Mouse (Mus musculus): ENCODE results near the gene Phf11d.
"Not testable (repeated sequence)": the region's sequence is repeated elsewhere in the genome, so short reads cannot be mapped to it uniquely, and the experiment has no call there.

Phf11d gene

DNA sequence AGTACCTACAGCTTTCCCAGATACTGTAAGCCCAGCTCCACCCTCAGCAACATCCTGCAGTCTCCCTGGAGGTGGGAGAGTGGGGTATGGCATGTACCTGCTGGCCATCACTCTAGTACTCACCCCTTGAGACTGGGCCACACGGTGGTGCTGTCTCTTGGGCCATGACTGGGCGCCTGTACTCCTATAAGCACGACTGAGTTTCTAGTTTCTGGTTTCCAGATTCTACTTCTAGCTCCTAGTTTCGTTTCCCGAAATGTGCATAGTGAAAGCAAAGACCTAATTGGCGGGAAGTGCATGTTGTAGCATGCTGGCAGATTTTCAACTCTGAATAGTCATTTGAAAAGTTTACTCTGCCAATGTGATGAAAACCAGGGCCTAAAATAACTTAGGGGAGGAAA is at the start of gene Phf11d:
TSS of gene Phf11d (minus strand) at position 227 of the 401 bp plus-strand sequence.
- no peak for ATAC-seq (ENCODE audit: insufficient number of reproducible peaks, low FRiP score, low TSS enrichment)

DNA sequence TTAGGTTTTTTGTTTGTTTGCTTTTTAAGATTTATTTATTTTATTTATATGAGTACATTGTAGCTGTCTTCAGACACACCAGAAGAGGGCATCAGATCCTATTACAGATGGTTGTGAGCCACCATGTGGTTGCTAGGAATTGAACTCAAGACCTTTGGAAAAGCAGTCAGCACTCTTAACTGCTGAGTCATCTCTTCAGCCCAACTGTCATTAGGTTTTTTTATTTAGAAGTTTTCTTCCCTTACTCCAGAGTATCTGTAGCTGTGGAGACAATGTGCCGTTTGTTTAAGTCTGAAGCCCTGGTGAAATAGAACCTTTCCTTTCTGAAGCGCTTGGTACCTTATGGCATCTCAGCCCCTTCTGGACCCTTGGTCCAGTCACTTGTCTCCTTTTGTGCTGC is 49.7 kb upstream of the Phf11d start:
- ATAC-seq (ENCODE audit: insufficient number of reproducible peaks, low FRiP score, low TSS enrichment) = not testable (repeated sequence)

DNA sequence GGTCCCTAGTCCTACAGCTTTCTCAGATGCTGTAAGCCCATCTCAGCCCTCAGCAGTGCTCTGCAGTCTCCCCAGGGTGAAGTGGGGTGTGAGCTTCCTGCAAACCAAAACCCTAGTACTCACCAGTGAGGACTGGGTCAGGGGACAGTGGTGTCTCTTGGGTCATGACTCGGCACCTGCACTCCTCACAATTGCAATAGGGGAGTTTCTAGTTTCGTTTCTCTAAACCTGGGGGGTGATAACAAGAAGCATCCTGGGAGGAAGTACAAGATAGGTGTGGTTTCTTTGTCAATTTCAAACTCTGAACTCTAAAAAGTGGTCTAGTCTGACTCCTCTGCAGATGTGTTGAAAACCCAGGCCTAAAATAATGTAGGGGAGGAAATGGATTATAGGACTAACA is 31.7 kb upstream of the Phf11d start:
- ATAC-seq (ENCODE audit: insufficient number of reproducible peaks, low FRiP score, low TSS enrichment) = no peak

DNA sequence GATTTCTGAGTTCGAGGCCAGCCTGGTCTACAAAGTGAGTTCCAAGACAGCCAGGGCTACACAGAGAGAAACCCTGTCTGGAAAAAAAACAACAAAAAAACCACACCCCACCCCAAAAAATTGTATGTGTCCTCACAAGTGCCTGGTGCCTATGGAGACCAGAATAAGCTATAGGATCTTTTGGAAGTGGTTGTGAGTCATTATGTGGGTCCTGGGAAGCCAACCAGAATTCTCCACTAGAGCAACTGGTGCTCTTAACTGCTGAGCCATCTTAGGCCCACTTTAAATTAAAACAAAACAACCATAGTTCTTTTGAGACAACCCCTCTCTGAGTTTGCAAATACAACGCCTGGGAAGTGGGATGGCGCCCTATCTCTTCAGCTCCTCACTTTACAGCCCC is 30.0 kb upstream of the Phf11d start, which contains the start of gene Phf11c:
TSS of gene Phf11c (minus strand) at position 101 of the 400 bp plus-strand sequence.
- ATAC-seq (ENCODE audit: insufficient number of reproducible peaks, low FRiP score, low TSS enrichment) = no peak

DNA sequence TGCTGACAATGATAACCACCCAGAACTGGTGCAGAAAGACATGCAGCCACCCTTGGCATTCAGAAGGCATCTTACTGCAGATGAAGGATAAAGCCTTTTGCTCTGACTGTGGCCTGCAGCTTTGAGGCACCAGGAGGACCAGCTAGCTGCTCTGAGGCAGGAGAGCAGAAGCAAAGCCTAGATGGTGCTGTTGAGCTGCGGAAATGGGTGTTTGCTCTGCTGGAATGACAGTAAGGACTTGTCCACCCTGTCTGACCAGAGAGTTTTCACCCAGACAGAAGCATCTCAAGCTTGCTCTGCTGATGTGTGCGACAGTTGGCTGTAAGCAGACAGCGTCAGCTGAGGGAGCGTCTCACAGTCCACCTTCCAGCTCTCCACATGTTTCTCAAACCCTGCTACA is 24.9 kb upstream of the Phf11d start:
- ATAC-seq (ENCODE audit: insufficient number of reproducible peaks, low FRiP score, low TSS enrichment) = not testable (repeated sequence)

DNA sequence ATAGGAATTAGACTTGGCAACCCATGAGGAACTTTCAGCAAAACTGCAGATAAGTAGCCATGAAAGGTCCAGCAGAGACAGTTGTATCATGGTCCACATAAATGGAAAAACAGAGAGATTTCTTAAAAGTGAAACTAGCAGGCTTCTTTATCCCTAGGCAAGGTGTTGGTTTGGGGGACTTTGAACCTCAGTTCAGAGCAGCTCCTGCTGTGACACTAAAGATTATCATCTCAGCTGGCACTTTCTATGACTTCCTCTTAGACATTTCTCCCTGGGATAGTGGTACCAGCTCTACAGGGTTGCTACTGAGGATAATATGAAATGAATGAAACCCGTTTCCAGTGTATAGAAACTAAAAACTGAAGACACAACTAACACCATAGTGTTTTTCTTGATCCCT is 24.3 kb upstream of the Phf11d start:
- ATAC-seq (ENCODE audit: insufficient number of reproducible peaks, low FRiP score, low TSS enrichment) = no peak

DNA sequence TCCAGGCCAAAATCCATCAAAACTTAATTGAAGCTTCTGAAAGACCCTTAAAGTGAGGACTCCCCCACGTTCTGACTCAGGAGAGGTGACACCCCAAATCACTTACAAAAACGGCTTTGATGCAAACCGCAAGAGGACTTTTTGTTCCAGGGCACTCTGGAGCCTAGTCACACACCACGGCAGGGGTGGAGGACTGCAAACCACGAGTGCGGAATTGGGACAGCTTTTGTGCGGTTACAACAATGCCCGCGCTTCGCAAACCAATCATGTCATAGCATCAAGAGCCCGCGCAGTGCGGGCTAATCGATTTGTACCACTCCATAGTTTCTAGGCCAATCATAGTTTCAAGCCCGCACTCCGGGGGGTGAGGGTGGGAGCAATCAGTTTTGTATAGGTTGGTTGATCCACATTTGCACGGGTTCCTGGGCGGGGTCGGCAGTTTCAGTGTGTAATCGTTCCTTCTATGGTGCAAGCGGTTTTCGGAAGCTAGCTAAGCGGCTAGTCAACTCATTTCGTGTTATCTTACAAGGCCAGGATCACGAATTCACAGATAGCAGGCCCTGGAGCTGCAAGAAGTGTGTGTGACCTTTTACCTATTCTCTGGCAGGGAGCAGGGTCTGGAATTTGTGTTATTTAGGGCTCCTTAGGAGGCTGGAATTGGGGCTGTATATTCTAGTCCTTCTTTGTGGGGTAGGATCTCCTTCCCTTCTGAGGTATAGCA is 5.2 kb upstream of the Phf11d start:
- ATAC-seq (ENCODE audit: insufficient number of reproducible peaks, low FRiP score, low TSS enrichment) = no peak

DNA sequence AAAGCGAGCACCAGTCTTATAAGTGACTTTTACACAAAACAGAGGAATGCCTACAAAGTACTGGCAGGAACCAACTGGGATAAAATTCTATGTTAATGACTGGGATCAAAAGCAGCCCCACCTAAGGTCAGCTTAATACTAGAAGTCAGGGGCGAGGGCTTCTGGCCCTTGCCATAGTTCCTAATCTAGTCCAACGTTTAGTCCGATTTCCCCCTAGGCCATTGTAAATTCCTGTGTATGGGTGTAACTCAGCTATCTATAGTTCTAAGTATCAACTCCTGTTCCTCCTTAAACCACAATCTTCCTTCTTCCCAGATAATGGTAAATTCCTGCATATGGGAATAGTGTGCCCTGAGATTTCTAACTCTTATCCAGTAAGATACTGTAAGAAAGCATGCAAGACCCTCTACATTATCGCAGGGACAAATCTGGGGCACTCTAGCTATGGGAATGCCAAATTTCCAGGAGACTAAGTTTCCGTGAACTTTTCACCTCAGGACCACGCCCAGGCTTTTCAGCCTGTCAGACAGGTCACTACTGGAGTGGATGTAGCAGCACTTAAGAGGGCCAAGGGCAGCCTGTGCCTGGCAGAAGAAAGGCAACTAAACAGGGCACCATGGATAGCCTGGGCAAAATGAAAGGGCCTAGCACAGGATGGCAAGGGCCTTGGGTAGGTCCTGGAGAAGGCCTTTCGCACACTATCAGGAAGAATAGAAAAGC is 1.3 kb upstream of the Phf11d start:
- no peak for ATAC-seq (ENCODE audit: insufficient number of reproducible peaks, low FRiP score, low TSS enrichment)

DNA sequence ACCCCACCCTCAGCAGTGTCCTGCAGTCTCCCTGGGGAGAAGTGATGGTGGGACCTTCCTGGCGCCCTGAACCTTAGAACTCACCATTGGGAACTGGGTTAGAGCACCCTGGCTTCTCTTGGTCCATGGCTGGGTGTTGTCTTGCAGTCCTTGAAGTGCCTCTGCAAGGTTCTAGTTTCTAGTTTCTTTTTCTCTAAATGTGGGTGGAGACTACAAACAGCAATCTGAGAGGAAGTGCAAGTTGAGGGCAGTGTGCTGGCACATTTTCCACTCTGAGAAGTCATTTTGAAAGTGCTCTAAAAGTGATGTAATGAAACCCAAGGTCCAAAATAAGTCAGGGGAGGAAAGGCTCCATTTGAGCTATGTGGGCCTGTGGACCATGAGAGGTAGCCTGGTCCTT is 24.1 kb downstream of the Phf11d start, which contains the start of gene Phf11b:
TSS of gene Phf11b (minus strand) at position 163 of the 400 bp plus-strand sequence.
- ATAC-seq (ENCODE audit: insufficient number of reproducible peaks, low FRiP score, low TSS enrichment) = not testable (repeated sequence)

DNA sequence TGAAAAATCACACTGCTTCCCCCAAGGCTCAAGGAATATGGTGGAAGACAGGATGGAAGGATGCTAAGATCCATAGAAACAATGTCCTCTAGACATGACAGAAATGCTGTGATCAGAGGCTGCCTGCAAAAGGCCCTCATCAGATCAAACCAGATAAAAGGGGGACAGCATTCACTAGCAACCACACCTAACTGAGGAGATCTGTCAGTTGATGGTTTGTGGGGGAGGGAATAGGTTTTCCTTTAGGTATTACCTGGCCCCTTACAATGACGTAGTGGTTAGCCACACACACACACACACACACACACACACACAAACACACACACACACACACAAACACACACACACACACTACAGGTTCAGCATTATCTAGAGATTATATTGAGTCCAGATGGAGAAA is 25.7 kb downstream of the Phf11d start:
- ATAC-seq (ENCODE audit: insufficient number of reproducible peaks, low FRiP score, low TSS enrichment) = no peak

DNA sequence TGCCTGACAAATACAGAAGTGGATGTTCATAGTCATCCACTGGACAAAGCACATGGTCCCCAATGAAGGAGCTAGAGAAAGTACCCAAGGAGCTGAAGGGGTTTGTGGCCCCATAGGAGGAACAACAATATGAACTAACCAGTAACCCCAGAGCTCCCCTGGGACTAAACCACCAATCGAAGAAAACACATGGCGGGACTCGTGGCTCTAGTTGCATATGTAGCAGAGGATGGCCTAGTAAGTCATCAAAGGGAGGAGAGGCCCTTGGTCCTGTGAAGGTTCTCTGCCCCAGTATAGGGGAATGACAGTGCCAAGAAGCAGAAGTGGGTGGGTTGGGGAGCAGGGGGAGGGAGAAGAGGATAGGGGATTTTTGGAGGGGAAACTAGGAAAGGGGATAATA is 29.2 kb downstream of the Phf11d start:
- not testable (repeated sequence) for ATAC-seq (ENCODE audit: insufficient number of reproducible peaks, low FRiP score, low TSS enrichment)

DNA sequence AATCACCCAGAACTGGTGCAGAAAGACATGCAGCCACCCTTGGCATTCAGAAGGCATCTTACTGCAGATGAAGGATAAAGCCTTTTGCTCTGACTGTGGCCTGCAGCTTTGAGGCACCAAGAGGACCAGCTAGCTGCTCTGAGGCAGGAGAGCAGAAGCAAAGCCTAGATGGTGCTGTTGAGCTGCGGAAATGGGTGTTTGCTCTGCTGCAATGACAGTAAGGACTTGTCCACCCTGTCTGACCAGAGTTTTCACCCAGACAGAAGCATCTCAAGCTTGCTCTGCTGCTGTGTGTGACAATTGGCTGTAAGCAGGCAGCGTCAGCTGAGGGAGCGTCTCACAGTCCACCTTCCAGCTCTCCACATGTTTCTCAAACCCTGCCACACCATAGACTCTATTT is 34.8 kb downstream of the Phf11d start:
- ATAC-seq (ENCODE audit: insufficient number of reproducible peaks, low FRiP score, low TSS enrichment) = peak; percentile 45; the same call in 1 of the 2 replicates

DNA sequence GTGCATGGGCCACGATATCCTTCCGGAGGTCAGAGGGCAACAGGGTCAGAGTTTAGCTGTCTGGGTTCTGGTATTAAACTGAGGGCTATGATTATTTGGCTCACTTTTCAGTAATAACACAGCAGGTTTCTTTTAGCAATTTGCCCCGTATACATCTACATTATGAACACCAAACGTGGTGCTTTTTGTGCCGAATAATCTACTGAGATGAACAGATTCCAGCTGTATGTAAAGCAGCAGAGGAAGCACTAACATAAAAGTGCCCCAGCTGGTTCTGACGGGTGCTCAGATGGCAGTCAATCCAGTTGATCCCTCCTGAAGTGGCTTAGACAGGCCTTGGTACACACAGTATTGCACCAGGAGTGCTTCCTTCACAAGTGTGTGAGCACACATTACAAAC is 45.3 kb downstream of the Phf11d start:
- not testable (repeated sequence) for ATAC-seq (ENCODE audit: insufficient number of reproducible peaks, low FRiP score, low TSS enrichment)

DNA sequence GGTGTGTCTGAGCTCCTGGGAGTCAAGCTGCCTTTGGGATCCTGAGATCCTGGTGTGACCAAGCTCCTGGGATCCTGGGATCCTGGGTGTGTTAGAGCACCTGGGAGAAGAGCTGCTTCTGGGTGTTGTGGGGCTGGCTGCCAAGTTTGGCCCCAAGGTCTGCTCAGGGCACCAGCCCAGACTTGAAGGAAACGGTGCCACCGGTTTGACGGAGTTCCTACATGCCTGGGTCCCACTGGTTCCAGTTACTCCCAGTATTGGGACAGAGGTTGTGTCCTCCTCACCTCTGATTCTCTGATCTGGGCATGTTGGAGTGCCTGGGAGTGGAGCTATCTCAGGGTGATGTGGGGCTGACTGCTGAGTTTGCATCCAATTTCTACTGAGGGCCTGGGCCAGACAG is 46.2 kb downstream of the Phf11d start:
- ATAC-seq (ENCODE audit: insufficient number of reproducible peaks, low FRiP score, low TSS enrichment) = not testable (repeated sequence)

All from cerebellum, adult (tissue).